In genomic region chr19:6286434-6287401, GRCm38 (mm10) we compare ENCODE assay signal across 8 mouse cellular contexts. TPM values are rescaled to one million over a fixed set of nuclear protein-coding genes. Genes with fewer than 3 reads are reported as not detected.
DNase-seq lines count a peak whose midpoint lies in the region; ATAC-seq and TF ChIP-seq lines count a peak whose summit lies in the region.

No protein-coding gene starts in this region.

- H3K27me3 ChIP-seq in liver, adult 2 months (ENCODE audit: control insufficient read depth, insufficient read depth, low read length), result no peaks in the 10 kb centered on the region
- H3K27me3 ChIP-seq in kidney, embryonic 14.5 days (ENCODE audit: control insufficient read depth, insufficient read depth, low read length), result no peaks in the 10 kb centered on the region

- peak; percentile 65 to 83 for DNase-seq in layer of hippocampus, adult 18-20 months (ENCODE audit: low spot score in 2 of 2)
- DNase-seq in layer of hippocampus, adult 9-10 months (ENCODE audit: low spot score), result no peak
- peak; percentile 77 for DNase-seq in cerebellum, adult 9-10 months
- peak; percentile 79 to 85 for DNase-seq in heart, adult 9 months (ENCODE audit: low spot score in 2 of 2)
- peak; percentile 75 for DNase-seq in liver, adult 2 months (ENCODE audit: extremely low read depth, low read depth, low spot score)
- DNase-seq in retina, postnatal 1 day, result no peak
- no peak for DNase-seq in c-Kit-positive CD71-positive TER-119-positive erythroid progenitor cells, embryonic 14.5 days (ENCODE audit: low spot score)

- H3K79me2 ChIP-seq in liver, adult 2 months (ENCODE audit: control insufficient read depth, insufficient read depth, low read length), result peaks cover 12% of the 10 kb centered on the region; the same call in 1 of the 2 replicates

- TF ChIP-seq POLR2A in liver, adult 2 months (IDR thresholded peaks at IDR 0.05; ENCODE audit: extremely low read depth, insufficient read depth, low read length), result no peak

- no peak overlapping the region for H3K4me3 ChIP-seq in liver, adult 2 months (ENCODE audit: insufficient read depth, low read depth, low read length)
- no peak overlapping the region for H3K4me3 ChIP-seq in kidney, embryonic 14.5 days (ENCODE audit: low read length)

- peak overlapping the region; percentile 30 for H3K27ac ChIP-seq in liver, adult 2 months (replicated peaks; ENCODE audit: insufficient read depth, low read depth, low read length)
- H3K27ac ChIP-seq in kidney, embryonic 14.5 days (ENCODE audit: low read depth, low read length), result no peak overlapping the region

- H3K4me2 ChIP-seq in kidney, embryonic 14.5 days (replicated peaks; ENCODE audit: low read depth, low read length), result no peak overlapping the region

- ATAC-seq in kidney, embryonic 14.5 days (ENCODE audit: low FRiP score, low TSS enrichment), result no peak

- peaks cover 33% of the 10 kb centered on the region for H3K4me1 ChIP-seq in liver, adult 2 months (ENCODE audit: control insufficient read depth, insufficient read depth, low read length)
- H3K4me1 ChIP-seq in kidney, embryonic 14.5 days (ENCODE audit: control insufficient read depth, insufficient read depth, low read length), result 0 out of 2 replicates have a peak, but pooled peaks cover 3% of the 10 kb centered on the region

- WGBS in liver, adult 2 months, result 77% methylated on average over 19 of the region's 19 CpGs
- 91% methylated on average over 19 of the region's 19 CpGs for WGBS in kidney, embryonic 14.5 days

- no peaks in the 10 kb centered on the region for H3K9me3 ChIP-seq in kidney, embryonic 14.5 days (ENCODE audit: control insufficient read depth, low read length)

- H3K9ac ChIP-seq in liver, adult 2 months (ENCODE audit: low read depth, low read length), result no peak overlapping the region
- no peak overlapping the region for H3K9ac ChIP-seq in kidney, embryonic 14.5 days (ENCODE audit: low read depth, low read length)

- peaks cover 4% of the 10 kb centered on the region; the same call in 1 of the 2 replicates for H3K36me3 ChIP-seq in liver, adult 2 months (ENCODE audit: control insufficient read depth, insufficient read depth, low read length)
- H3K36me3 ChIP-seq in kidney, embryonic 14.5 days (ENCODE audit: control insufficient read depth, insufficient read depth, low read length), result peaks cover 60% of the 10 kb centered on the region

- TF ChIP-seq CTCF in liver, adult 2 months (IDR thresholded peaks at IDR 0.05; ENCODE audit: low read depth, low read length), result no peak

RNA-seq across cellular contexts. Expression of gene Ehd1, which starts 10.2 kb away (rescaled TPM):
- 10 to 100 TPM; 86.6 to 88.0 TPM for total RNA-seq in layer of hippocampus, adult 18-20 months (2021)
- total RNA-seq in liver, adult 2 months (2014; rRNA removed), result 25.3 and 29.7 TPM in 2 replicates
- polyA plus RNA-seq in liver, adult 2 months (2012; rRNA removed), result 140 and 154 TPM in 2 replicates
- 38.3 and 46.0 TPM in 2 replicates for polyA plus RNA-seq in kidney, embryonic 14.5 days (2014; fragmentation: Nextera tagmentation; extraction: Ambion mirVana)

RNA-seq across cellular contexts. Expression of gene Cdc42bpg, which starts 19.5 kb away (rescaled TPM):
- total RNA-seq in layer of hippocampus, adult 18-20 months (2021), result 1 to 10 TPM; 4.8 to 5.6 TPM
- 3.1 and 4.6 TPM in 2 replicates for total RNA-seq in liver, adult 2 months (2014; rRNA removed)
- 6.7 and 7.3 TPM in 2 replicates for polyA plus RNA-seq in liver, adult 2 months (2012; rRNA removed)
- polyA plus RNA-seq in kidney, embryonic 14.5 days (2014; fragmentation: Nextera tagmentation; extraction: Ambion mirVana), result 0.89 and 2.0 TPM in 2 replicates

RNA-seq across cellular contexts. Expression of gene Atg2a, which starts 45.2 kb away (rescaled TPM):
- 10 to 100 TPM; 34.0 to 34.2 TPM for total RNA-seq in layer of hippocampus, adult 18-20 months (2021)
- 9.1 and 16.0 TPM in 2 replicates for total RNA-seq in liver, adult 2 months (2014; rRNA removed)
- 26.8 and 32.3 TPM in 2 replicates for polyA plus RNA-seq in liver, adult 2 months (2012; rRNA removed)
- 7.2 and 12.4 TPM in 2 replicates for polyA plus RNA-seq in kidney, embryonic 14.5 days (2014; fragmentation: Nextera tagmentation; extraction: Ambion mirVana)

RNA-seq across cellular contexts. Expression of gene Men1, which starts 48.1 kb away (rescaled TPM):
- total RNA-seq in layer of hippocampus, adult 18-20 months (2021), result 10 to 100 TPM; 63.0 to 71.3 TPM
- total RNA-seq in liver, adult 2 months (2014; rRNA removed), result 9.3 and 10.1 TPM in 2 replicates
- 26.6 and 29.4 TPM in 2 replicates for polyA plus RNA-seq in liver, adult 2 months (2012; rRNA removed)
- polyA plus RNA-seq in kidney, embryonic 14.5 days (2014; fragmentation: Nextera tagmentation; extraction: Ambion mirVana), result 46.1 and 49.1 TPM in 2 replicates

RNA-seq across cellular contexts. Expression of gene Ppp2r5b, which starts 51.0 kb away (rescaled TPM):
- 100 to 1,000 TPM; 133 TPM for total RNA-seq in layer of hippocampus, adult 18-20 months (2021)
- 3.2 and 3.3 TPM in 2 replicates for total RNA-seq in liver, adult 2 months (2014; rRNA removed)
- 12.5 and 14.5 TPM in 2 replicates for polyA plus RNA-seq in liver, adult 2 months (2012; rRNA removed)
- polyA plus RNA-seq in kidney, embryonic 14.5 days (2014; fragmentation: Nextera tagmentation; extraction: Ambion mirVana), result 16.4 and 19.7 TPM in 2 replicates

Comparison
In these comparisons a context has a peak if more than half of its experiments do, and no peak if none do; other contexts are left out.
1. DNase-seq: peak in layer of hippocampus, adult 18-20 months (2 of 2), cerebellum, adult 9-10 months (single experiment), heart, adult 9 months (2 of 2) and liver, adult 2 months (single experiment); none in layer of hippocampus, adult 9-10 months (single experiment), retina, postnatal 1 day (single experiment) and c-Kit-positive CD71-positive TER-119-positive erythroid progenitor cells, embryonic 14.5 days (single experiment).